Mouse (Mus musculus) Patski (cell line): Measurements from ENCODE around the gene Paqr8. TPM values are rescaled to one million over a fixed set of nuclear protein-coding genes. Genes with fewer than 3 reads are reported as not detected.

Experiments
- ATAC-seq: fragments of 100-300 bp; one replicate; pipeline ENCODE4 v1.8.0; 2021
- CTCF ChIA-PET: fragments of 350-600 bp; sonication (Branson Sonifier 250); formaldehyde crosslinking; loops from one replicate; lab custom pipeline; 2022; ENCODE audit warnings: inconsistent platforms; lab: Charles Lee
- POLR2A ChIA-PET: fragments of 350-600 bp; sonication (Branson Sonifier 250); formaldehyde crosslinking; loops from one replicate; lab custom pipeline; 2022; ENCODE audit warnings: antibody characterized with exemption, inconsistent platforms; lab: Charles Lee
- DNase-seq: peaks from one replicate; pipeline ENCODE4 v3.0.0-alpha.2; 2011; ENCODE audit warnings: low read depth, low spot score
- H3K27me3 ChIP-seq: fragments of 371-371 bp; one replicate; pipeline ENCODE4 v1.5.1; 2021
- CTCF ChIP-seq: fragments of 100-300 bp; IDR thresholded peaks from one replicate; pipeline ENCODE4 v1.5.1; 2021
- in situ Hi-C: fragments of 300-500 bp; cut with MboI; formaldehyde crosslinking; loops from 3 replicates; pipeline ENCODE4 v1.11.1; 2018; ENCODE audit warnings: low pct_unique_long_range_greater_than_20kb, mixed read lengths
- polyA plus RNA-seq: library from polyadenylated mRNA; unstranded; gene quantifications from one replicate; pipeline ENCODE4 v1.2.3, GENCODE M21; 2021

Paqr8 gene
- polyA plus RNA-seq, 1 experiment from 2014 or later, result 7.5 TPM

DNA sequence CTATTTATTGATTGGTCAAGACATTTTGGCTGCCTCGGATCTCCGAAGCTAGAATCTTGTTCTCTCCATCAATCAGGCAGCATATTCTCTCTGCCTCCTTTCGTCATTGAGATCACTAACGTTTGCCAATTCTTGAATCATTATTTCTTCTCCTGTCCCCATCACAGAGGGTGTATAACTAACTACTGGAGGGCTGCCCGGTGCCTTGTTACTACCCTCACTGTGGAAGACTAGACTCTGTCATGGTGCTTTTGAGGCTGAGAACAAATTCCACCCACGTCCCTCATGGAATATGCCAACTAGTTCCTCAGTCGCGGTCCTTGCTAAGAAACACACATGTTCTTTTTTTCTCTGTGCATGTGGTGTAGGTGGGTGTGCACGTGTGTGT is 15.7 kb downstream of the Paqr8 start:
- ChIA-PET POLR2A (no interaction called here), CTCF (interaction anchor here (1.1 kb wide), 1 partner anchor 10 kb away, joined by 3 read pairs; no protein-coding TSS in a partner anchor)
- no peak for TF ChIP-seq CTCF
- in situ Hi-C loops, result no loop called here
- DNase-seq (no peak), ATAC-seq (no peak)
- H3K27me3 ChIP-seq, result no peaks in the 10 kb centered on the region

DNA sequence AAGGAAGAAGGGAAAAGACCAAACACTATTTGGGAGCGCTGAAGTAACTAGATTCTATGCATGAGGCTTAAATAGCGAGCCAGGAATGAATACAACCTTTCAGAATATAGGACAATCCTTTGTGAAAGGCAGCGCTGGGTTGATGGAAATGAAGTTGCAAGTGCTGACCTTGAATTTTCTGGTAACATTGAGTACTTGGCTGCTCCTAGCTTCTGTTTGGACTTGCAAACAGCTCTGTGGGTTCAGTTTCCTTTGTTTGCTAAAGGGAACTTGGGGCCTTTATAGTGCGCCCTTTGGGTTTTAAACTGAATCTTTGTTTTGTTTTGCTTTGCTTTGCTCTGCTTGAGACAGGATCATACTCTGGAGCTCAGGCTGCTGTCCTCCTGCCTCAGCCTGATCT is 18.1 kb downstream of the Paqr8 start:
- H3K27me3 ChIP-seq, result no peaks in the 10 kb centered on the region
- ATAC-seq, result no peak
- POLR2A ChIA-PET, result no interaction called here
- TF ChIP-seq CTCF, result no peak
- CTCF ChIA-PET, result no interaction called here
- no peak for DNase-seq
- in situ Hi-C loops, result no loop called here

DNA sequence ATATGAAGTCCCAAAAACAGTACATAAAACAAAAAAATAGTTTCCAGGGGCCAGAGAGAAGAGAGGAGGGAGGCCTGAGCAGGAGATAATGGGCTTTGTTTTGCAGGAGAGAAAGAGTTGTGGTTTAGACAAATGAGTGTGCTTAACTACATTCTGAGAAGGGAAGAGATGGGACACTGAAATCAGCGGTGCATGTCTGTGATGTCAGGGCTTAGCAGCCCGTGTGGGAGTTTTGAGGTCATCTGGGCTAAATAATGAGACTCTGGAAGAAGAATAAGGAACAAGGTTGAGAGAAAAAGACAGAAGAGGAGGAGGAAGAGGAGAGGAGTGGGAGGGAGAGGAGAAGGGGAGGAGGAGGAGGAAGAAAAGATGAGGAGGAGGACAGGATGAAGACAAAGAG is 21.7 kb downstream of the Paqr8 start:
- ChIA-PET CTCF (interaction anchor here (0.8 kb wide), 1 partner anchor 12 kb away, joined by 3 read pairs; no protein-coding TSS in a partner anchor), POLR2A (no interaction called here)
- H3K27me3 ChIP-seq, result no peaks in the 10 kb centered on the region
- DNase-seq (no peak), ATAC-seq (peak; percentile 62)
- TF ChIP-seq CTCF, result no peak
- in situ Hi-C loops, result no loop called here

DNA sequence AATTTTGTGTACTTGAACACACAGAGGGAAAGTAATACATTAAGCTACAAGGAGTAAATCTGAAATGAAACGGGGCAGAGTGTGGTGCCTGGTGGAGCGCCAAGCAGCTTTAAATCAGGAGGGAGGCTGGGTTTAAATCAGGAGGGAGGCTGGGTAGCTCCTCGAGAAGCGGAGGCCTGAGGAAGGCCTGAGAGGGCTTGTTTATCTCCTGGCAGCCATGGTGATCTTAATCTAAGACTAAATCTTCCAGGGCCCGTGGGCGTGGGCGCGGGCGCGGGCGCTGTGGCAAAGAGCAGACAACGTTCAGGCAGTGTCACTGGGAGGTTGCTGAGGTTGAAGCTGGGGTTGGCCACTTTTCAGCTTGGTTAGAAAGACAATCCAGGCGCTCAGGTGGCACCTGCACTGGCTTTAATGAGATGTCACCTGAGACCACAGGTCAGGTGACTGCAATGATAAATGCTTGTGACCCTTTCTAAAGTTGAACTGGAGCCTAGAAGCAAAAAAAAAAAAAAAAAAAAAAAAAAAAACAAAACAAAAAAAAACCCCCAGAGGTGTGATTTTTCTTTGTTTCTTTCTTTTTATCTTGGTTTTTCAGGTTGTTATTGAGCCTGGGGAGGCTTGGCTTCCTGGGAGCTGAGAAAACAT is 22.2 kb downstream of the Paqr8 start:
- no peaks in the 10 kb centered on the region for H3K27me3 ChIP-seq
- no peak for DNase-seq
- in situ Hi-C loops, result no loop called here
- CTCF ChIA-PET, result interaction anchor here (0.8 kb wide), 1 partner anchor 12 kb away, joined by 3 read pairs; no protein-coding TSS in a partner anchor
- no peak for TF ChIP-seq CTCF
- no peak for ATAC-seq
- POLR2A ChIA-PET, result no interaction called here

DNA sequence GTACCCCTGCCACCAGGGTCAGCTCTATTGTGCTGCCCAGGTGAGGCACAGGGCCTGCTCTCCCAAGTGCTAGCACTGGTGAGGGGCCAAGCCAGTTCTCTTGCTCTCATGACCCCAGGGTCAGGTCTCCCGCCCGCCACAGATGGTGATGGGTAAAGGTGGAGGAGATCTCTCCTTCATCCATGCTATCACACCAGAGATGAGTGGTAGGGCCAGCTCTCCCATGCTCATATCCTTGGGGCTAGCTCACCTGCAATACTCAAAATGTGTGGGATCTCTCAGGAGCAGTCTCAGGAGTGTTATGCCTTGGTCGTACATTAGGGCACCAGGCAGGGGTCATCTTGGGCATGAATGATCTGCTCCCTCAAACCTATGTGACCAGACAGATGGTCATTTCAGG is 24.4 kb downstream of the Paqr8 start:
- in situ Hi-C loops, result no loop called here
- ChIA-PET CTCF (interaction anchor here (1.4 kb wide), 1 partner anchor 8 kb away, joined by 3 read pairs; no protein-coding TSS in a partner anchor), POLR2A (no interaction called here)
- TF ChIP-seq CTCF, result no peak
- DNase-seq (no peak), ATAC-seq (no peak)
- H3K27me3 ChIP-seq, result no peaks in the 10 kb centered on the region

DNA sequence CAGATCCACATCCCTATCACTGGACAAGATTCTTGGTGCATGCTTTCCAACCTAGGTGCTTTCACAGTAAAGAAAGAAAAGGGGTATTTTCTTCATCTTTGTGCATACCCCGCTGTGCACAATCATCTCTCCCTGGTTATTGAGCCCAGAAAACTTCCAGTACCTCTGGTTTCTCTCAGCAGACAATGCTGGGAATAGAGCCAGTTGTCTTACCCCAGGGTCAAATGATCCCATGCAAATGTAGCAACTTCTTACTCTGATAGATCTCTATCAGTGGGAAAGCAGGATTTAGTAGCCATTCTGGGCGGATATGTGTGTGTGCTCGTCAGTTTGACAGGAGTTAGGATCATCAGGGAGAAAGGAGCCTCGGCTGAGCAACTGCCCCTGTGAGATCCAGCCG is 25.2 kb downstream of the Paqr8 start:
- no peak for ATAC-seq
- no peak for TF ChIP-seq CTCF
- no peak for DNase-seq
- in situ Hi-C loops, result no loop called here
- ChIA-PET POLR2A (no interaction called here), CTCF (no interaction called here)
- no peaks in the 10 kb centered on the region for H3K27me3 ChIP-seq

DNA sequence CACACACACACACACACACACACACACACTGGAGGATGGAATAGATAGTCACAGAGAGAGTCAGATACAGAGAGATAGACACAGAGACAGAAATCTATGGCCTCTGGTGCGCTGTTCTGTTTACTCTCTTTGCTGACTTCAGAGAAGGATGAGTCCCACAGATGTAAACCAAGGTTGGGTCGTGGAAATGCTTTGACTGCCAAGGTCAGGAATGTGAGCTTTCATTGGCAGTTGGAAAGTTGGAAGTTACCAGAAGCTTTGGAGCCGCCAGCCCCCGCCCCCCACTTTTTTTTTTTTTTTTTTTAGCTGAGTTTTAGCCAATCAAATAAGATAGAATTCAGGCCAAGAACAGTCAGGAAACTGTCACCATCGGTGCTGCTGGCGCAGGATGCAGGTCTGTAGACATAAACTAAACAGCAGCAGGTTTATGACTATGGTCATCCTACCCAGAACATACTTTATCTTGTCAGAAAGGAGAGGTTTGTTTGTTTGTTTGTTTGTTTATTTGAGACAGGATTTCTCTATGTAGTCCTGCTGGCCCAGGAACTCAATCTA is 27.2 kb downstream of the Paqr8 start:
- DNase-seq (no peak), ATAC-seq (no peak)
- in situ Hi-C loops, result no loop called here
- no peak for TF ChIP-seq CTCF
- POLR2A ChIA-PET, result no interaction called here
- no peaks in the 10 kb centered on the region for H3K27me3 ChIP-seq
- CTCF ChIA-PET, result interaction anchor here (0.7 kb wide), 1 partner anchor 22 kb away, joined by 3 read pairs; no protein-coding TSS in a partner anchor

DNA sequence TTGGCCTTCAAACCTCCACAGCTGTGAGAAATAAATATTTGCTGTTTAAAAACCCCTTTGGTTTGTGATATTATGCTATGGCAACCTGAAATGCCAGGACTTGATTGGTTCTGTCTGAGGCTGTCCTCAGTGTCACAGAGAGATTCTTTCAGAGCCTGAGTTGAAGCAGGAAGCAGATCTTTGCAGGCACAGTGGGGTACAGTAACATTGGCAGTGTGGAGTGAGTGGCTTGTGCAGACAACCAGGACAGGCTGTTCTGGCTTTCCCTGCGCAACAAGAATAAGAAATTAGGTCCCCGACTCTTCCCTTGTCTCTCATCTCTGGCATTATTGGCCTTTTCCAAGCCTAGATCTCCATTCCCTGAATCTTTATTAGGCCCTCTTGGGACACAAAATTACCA is 29.3 kb downstream of the Paqr8 start:
- no peak for ATAC-seq

DNA sequence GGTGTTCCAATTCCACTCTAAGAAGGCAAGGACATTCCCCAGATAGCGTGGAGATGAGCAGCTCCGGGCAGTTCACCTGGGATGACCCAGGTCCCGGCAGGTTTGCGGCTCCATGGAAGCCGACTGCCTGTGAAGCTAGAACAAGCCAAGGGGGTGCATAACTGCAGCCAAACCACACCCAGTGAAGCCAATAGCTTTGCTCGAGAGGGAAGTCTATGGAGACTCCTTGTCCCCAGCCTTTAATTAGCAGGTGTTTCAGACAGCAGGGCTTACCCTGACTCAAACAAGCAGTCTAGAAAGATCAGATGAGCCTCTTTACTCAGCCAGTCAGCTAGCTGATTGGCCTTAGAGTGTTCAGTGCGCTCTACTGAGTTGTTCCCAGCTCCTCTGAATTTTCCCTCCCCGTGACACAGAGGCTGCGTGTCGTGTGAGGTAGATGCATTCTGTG is 30.7 kb downstream of the Paqr8 start:
- DNase-seq, result no peak
- no peak for ATAC-seq
- in situ Hi-C loops, result no loop called here
- no peaks in the 10 kb centered on the region for H3K27me3 ChIP-seq
- ChIA-PET POLR2A (no interaction called here), CTCF (no interaction called here)
- no peak for TF ChIP-seq CTCF

More for the DNA sequence above, 29.3 kb downstream of the Paqr8 start:
- CTCF ChIA-PET, result interaction anchor here (1.1 to 1.2 kb wide), 2 partner anchors 10 to 20 kb away, joined by 4 to 5 read pairs; no protein-coding TSS in a partner anchor
- no peak for DNase-seq
- POLR2A ChIA-PET, result no interaction called here
- in situ Hi-C loops, result no loop called here
- no peak for TF ChIP-seq CTCF
- H3K27me3 ChIP-seq, result no peaks in the 10 kb centered on the region

DNA sequence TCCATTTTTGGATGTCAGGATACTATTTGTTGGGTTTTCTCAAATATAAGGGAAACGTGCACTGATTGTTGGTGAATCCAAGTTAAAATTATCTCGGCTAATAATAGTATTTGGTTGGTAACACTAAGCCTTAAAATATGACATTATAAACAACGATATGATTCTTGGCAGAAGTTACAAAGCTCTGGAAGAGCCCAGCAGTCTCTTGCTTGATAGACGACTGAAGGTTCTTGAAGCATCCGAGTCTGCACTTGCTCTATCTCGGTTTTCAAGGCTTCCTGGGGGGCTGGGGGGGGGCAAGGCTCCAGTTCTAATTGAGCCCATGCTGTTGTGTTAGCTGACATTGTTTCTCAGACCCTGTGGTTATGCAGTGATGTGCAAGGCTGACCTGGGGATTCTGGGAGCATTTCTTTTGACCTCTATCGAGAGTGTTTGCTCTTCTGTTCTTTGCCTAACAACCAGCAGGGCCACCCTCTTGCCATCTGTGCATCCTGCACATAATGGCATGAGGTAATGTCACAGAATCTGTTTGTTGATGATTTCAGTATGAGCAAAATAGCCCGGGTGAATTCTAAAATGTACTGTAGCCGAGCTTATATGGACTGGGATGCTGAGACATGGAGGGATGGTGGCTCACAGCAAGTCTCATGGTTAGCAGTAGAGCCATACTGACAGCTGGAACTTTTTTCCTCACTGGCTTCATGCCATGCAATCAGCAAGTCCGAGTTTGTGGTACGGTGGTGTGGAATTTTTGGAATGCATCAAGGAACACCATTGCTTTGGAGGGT is 32.4 kb downstream of the Paqr8 start:
- no peak for TF ChIP-seq CTCF
- CTCF ChIA-PET, result interaction anchor here (1.0 to 1.3 kb wide), 3 partner anchors 8 to 131 kb away, joined by 3 to 4 read pairs (median 3); no protein-coding TSS in a partner anchor
- no peak for DNase-seq
- POLR2A ChIA-PET, result no interaction called here
- in situ Hi-C loops, result no loop called here
- H3K27me3 ChIP-seq, result no peaks in the 10 kb centered on the region
- peak; percentile 74 for ATAC-seq
